Mouse (Mus musculus) right cerebral cortex, postnatal 10 days (tissue): ENCODE data around the gene Uhrf1.

Experiments used
- DNase-seq, 2 experiments: peaks; one replicate each; pipeline ENCODE4 v3.0.0; 2021; ENCODE audit warnings: low spot score in 2 of 2

Uhrf1 gene

DNA sequence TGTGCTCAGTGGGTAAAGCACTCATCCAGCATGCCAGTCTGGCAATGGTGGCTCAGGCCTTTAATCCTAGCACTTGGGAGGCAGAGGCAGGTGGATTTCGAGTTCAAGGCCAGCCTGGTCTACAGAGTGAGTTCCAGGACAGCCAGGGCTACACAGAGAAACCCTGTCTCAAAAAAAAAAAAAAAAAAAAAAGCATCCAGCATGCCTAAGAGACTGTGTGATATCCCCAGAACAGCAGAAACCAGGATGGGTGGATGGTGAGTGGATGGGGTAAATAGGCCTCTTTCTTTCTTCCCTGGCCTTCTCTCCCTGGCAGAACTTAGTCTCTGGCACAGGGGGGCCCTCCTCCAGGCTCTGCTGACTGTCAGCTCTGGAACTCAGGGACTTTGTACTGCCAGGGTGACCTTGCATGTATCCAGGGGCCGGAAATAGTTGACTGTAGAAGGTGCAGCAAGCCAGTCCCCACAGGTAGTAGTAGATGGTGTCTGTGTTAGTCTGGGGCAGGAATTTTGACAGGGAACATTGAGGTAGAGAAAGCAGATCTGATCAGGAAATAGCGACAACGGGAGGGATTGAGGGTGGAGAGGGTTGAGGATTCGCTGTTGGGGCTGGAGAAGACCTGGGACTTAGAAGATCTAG is 27.2 kb upstream of the Uhrf1 start:
- no peak for DNase-seq

GRCm38 (mm10) chr17:56276643-56277566 is 26.2 kb upstream of the Uhrf1 start, which contains the start of gene Ticam1:
TSS of gene Ticam1 (minus strand) at chr17:56276786.
- DNase-seq, result peak; percentile 83 to 90

GRCm38 (mm10) chr17:56277567-56277893 is 25.6 kb upstream of the Uhrf1 start:
- no peak for DNase-seq

DNA sequence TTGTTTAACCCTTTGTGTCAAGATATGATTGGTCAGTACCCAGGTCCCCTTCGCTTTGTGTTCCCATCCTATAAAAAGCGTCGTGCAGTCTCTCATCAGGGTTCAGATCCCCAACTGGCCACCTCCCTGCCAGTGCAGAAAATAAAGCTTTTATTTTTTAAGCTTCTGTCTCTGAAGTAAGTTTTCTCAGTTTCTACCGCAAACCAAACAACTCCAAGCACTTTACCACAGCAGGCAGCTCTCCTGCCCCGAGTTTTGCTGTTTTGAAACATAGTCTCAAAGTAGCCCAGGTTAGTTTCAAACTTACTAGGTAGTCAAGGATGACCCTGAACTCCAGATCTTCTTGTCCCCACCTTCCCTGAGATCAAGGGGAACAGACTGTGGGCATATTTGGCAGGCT is 24.8 kb upstream of the Uhrf1 start:
- no peak for DNase-seq

GRCm38 (mm10) chr17:56279481-56280155 is 23.5 kb upstream of the Uhrf1 start:
- no peak for DNase-seq

GRCm38 (mm10) chr17:56281193-56281592 is 21.9 kb upstream of the Uhrf1 start:
- DNase-seq, result no peak

DNA sequence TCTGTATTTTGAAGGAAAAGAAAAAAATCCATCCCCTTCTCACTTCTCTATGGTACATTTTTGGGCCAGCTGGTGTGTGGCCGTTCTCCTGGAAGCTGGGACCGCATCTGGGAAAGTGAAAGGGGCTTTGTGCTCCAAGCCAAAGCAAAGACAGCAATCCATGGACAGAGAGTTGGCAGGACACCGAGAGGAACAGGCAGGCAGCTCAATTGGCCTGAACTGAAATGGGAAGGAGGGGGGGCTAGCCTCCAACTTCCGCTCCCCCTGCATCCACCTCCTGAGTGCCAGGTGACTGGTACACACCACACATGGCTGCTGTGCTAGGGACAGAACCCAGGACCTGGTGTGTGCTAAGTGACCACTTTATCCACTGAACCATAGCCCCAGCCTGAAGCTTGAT is 20.3 kb upstream of the Uhrf1 start:
- DNase-seq, result peak; percentile 71 to 83

- peak; percentile 58 to 67 for DNase-seq
These were observed 19.8 kb upstream of the Uhrf1 start for GRCm38 (mm10) chr17:56283316-56283715.

GRCm38 (mm10) chr17:56285995-56286394 is 17.1 kb upstream of the Uhrf1 start:
- DNase-seq, result no peak

DNA sequence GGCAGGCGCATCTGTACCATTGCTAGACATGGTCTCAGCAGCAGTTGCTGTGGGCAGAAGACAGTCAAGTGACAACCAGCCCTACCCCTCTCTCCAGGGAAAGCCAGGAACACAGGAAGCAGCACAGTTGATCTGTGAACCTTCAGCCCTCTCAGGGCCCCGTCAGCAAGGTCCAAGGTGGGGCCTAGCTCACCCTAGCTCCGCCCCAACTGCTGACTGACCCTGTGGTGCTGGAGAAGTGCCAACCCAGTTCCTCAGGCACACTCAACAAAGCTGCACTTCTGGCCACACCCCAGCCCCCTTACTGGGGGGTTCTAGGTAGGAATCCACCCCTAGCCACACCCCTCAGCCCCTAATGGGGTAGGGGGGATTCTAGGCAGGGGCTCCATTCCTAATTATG is 15.3 kb upstream of the Uhrf1 start:
- DNase-seq, result no peak

DNA sequence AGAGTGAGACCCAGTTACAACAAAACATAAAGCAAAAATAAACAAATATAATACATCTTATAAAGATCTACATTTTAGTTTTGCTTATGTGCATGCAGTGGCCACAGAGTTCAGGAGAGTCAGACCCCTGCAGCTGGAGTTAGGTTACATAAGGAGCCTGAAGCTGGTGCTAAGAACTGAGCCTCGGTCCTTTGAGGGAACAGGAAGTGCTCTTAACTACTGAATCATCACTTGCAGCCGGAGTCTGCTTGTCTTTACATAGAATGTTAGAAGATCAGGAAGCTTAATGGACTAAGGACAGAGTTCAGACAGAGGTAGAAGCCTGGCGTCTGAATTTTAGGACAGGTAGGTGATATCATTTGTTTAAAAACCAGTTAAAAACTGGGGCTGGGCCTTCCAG is 14.3 kb upstream of the Uhrf1 start:
- DNase-seq, result no peak

- no peak for DNase-seq
These were observed 13.5 kb upstream of the Uhrf1 start for GRCm38 (mm10) chr17:56289371-56290331.

DNA sequence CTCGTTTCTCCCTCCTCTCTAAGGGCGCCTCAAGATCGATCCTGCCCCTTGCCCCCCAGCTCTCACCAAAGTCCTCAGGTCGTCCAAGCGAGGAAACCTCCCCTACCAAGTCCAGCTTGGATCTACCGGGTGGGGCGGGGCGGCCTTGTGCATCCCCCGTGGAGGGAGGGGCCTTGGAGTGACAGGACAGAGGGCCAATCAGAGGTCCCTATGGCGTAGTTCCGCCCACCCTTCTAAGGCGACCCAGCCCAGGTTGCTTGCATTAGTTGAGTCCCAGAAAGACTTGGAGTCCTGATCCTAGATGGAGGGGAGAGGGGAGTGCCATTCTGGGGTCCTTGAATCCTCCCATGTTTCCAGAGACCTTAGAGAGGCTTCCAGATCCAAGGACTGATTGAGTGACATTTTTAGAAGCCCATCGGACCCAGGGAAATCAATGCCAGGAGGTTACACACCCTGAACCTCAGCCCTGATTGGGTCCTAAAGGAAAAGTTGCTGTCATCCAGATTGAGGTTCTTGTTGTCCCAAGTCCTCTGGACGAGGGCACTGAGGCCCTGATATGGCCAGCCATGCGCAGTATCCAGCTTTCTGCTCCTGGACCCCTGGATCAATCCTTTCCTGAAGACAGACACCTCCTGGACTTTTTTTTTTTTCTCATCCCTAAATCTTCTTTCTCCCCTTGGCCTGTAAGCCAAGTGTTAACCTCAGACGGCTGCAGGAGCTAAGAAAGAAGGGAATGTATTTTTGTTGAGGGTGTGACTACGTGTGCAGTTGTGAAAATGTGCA is 12.5 kb upstream of the Uhrf1 start:
- DNase-seq, result peak in 1 of 2 experiments; percentile 81

GRCm38 (mm10) chr17:56291171-56291511 is 12.0 kb upstream of the Uhrf1 start:
- DNase-seq, result peak; percentile 78 to 86

DNA sequence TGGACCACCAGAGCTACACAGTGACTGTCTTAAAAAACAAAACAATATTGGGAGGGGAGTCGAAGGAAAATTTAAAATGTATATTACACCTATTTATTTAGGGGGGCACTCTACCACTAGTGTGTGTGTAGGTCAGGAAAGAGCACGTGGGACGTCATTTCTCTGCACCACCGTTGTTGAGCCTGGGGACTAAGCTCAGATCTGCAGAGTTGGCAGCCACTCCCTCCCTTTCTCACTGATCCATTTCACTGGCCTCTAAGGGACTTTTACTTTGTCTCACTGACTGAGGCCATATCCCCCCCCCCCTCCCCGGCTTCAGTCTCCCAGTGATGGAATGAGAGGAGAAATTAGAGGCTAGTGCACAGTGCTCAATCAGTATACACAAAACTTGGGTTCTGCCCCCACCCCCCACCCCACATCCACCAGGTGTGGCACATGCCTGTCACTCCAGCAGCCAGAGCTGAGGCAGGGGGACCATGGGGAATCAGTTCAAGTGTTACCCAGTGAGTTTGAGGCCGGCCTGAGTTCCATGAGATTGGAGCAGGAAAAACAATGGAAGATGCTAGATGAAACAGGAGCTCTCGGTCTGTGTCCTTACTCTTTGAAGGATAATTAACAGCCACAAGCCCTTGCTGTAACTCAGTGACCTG is 11.2 kb upstream of the Uhrf1 start:
- DNase-seq, result no peak

DNA sequence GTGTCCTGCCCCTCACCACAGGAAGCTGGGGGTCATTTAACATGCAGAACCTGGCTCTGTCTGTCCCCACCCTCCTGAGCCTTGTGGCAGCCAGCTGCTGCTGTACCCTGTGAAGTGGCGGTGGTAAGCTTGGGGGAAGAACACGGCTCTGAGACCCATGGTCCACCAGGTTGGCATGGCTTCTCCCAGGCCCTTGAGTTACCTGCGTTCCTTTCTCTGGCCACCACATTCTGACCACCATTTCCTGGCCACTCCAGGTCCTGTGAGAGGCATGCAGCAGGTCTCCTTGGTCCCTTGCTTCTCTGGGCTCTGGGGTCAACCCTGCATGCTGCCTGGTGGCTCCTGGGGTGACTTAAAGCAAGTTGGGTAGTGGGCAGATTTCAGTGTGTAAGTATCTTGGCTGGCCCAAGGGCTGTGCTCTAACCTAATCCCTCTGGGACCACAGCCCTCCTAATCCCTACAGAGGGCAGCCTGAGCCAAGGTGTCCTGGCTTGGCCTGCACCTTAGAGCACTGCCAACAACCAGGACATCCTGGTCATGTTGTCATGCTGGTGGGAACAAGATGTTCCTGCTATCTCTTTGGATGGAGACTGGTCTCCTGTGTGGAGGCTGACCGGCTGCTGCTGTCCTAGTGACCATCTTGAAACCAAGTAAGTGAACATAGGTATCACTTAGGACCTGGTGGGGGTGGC is 10.4 kb upstream of the Uhrf1 start, which contains the start of gene Plin3:
TSS of gene Plin3 (minus strand) at position 343 of the 692 bp plus-strand sequence.
- DNase-seq, result no peak

DNA sequence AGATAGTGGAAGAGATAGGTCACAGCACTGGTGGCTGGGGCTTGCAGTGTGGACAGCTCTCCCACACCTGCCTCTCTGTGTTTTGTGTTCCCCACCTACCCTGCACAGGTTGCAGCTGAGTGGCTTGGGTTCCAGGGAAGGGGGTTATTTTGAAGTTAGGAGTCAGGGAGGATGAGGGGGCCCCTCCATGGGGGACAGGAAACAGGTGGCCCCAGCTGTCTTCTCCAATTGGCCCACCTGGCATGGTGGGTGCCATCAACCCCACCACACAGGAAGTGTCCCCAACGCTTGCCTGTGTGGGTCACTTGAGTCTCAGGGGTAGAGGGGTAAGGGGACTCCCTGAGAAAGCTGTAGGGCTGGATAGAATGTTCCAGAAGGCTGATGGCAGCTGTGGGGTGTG is 9.8 kb upstream of the Uhrf1 start:
- DNase-seq, result no peak

DNA sequence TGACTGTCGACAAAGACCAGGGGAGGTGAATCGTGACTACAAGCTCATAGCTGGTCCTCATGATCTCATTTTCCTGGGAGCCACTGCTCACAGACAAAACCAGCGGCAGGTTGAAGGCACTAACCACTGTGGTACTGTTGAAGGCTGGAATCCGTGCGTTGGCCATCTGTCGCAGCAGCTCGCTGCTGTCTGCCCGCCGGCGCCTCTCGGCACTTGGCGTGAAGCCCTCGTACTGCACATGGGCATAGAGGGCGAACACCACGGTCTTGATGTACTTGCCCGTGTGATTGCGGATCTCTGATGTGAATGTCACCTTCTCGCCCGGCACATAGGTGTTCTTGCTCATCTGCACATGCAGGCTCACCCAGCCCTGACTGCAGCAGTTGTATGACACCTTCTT is 8.9 kb upstream of the Uhrf1 start:
- no peak for DNase-seq

- DNase-seq, result no peak
These were observed 6.9 kb upstream of the Uhrf1 start for GRCm38 (mm10) chr17:56296201-56296600.

DNA sequence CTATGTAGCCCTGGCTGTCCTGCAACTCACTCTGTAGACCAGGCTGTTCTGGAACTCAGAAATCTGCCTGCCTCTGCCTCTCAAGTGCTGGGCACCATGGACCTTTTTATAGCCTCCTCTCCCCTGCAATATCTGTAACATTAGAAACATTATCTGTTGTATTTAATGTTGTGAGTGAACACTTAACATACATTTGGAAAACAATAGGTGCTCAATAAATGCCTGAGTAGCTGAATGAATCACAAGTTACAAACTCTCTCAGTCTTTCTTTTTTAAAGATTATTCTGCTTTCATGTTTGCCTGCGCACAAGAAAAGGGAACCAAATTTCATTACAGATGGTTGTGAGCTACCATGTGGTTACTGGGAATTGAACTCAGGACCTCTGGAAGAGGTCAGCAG is 4.9 kb upstream of the Uhrf1 start:
- no peak for DNase-seq
